Mouse (Mus musculus) granulocyte monocyte progenitor cell, adult 5-6 weeks (primary cell): ENCODE results near the gene Tmem131l. TPM values are rescaled to one million over a fixed set of nuclear protein-coding genes. Genes with fewer than 3 reads are reported as not detected.
"Not testable (repeated sequence)": the region's sequence is repeated elsewhere in the genome, so short reads cannot be mapped to it uniquely, and the experiment has no call there.

ENCODE experiments used
- ATAC-seq: replicated peaks from 2 replicates; pipeline ENCODE4 v1.8.0; 2016; ENCODE audit warnings: mild to moderate bottlenecking, moderate TSS enrichment, inconsistent platforms; ENCODE audit not compliant: poor library complexity, severe bottlenecking
- total RNA-seq, 2 experiments: library from RNA; stranded (forward) in 1 of 2; stranded (reverse) in 1 of 2; fragments of 200-712, 200-1000 nt in 1 of 2; fragments of >200 nt in 1 of 2; fragmentation: Nextera tagmentation in 1 of 2; gene quantifications; 2 replicates each; pipeline ENCODE4 v1.2.3; 2014 to 2017

Tmem131l gene
- total RNA-seq, 2 experiments from 2014 or later, result 31.9 to 80.9 TPM

- ATAC-seq, result no peak
Measured at GRCm38 (mm10) chr3:83943212-83943611, 96.8 kb downstream of the Tmem131l start.

DNA sequence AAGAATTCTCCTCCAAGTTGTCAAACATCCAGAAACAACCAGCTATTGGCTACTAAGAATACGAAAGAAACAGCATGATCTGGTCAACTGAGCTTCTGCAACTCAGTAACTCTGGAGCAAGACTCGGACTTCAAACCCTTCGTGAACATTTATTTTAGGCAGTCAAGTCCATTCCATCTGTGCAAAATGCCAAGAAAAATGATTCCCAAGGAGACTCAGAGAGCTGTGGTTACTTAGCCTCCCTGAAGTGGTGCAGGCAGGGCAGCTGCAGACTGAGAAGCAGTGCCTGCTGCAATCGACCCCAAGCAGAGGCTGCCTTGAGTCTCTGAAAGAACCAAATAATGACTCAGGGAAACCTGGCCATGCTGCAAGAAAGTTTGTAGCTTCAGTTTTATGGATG lies 98.1 kb downstream of the Tmem131l start:
- no peak for ATAC-seq

DNA sequence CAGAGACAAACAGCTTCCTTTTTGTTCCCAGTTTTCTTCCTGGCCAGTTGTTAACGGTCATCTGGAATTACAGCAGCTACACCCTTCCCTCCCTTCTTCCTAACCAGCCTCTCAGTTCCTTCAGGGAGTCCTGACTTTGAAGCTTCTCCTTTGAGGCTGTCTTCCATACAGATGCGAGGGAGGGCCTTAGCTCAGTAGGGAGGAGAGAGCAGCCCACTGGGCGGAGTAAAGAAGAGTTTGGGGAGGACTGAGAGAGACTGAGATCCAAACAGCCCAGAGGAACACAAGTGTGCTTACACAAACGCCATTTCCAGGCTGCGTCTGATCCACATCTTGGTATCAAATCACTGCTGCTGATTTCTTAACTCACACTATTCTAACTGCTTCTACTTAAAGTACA lies 101.1 kb downstream of the Tmem131l start:
- ATAC-seq, result no peak

DNA sequence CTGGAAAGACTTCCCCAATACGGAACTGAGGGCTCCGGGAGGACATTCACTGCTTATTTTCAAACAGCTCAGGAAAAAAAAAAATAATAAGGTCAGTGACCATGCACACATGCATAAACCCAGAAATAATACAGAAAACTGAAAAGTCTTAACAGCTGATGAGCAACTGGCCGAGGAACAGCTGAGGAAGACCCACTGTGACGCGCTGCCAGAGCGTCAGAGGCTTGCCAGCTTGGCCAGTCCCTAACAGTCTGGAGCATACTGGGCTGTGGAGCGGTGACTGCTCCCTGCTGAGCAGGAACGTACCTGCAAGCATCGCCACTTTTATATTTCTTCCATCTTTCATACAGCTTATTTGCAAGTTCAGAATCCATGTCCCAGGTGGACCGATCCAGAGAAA lies 105.5 kb downstream of the Tmem131l start:
- no peak for ATAC-seq

DNA sequence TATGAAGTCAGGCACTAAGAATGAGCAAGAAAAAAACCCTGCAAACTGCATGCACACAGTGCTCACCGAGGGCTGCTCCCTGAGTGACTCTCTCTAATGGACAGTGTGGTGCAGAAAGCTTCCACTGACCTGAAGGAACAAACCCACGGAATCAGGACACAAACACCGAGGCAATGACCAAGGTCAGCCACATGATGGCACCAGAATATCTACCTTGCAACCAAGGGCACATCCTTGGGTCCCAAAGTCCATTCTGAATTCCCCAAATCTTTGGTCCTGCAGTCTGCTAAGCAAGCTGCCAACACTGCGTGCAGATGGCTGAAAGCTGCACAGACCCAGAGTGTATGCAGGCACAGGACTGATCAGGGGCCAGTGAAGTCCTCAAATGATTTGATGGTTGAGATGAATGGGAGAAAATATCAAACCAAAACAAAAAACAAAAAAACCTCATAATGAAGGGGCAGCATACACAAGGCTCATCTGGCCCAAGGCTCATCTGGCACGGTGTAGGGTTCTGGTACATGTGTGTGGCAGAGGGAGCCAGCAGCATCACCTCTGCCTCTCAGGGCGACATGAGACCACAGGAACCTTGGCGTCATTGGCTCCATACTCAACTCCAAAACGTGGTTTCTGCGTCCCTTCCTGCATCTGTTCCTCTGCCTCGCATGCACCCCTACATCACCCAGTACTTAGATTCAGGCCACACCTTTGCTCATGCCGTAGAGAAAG lies 124.0 kb downstream of the Tmem131l start:
- ATAC-seq, result peak; percentile 44

DNA sequence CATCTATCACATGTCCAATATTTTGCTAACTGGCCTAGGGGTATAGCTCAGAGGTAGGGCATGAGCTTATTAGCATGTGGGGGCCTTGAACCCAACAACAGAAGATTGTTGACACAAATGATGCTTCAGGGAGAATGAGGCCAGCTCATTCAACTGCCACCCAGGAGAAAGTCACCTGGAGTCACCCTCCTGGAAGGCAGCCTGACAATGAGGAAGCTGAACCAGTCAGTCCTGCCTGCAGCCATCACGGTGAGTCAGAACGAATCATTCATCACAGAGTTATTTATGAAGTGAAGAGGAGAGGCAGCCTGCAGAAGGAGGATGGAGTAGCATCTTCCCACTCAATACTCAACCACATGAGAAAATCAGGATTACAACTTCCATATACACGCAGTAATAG lies 124.9 kb downstream of the Tmem131l start:
- no peak for ATAC-seq

DNA sequence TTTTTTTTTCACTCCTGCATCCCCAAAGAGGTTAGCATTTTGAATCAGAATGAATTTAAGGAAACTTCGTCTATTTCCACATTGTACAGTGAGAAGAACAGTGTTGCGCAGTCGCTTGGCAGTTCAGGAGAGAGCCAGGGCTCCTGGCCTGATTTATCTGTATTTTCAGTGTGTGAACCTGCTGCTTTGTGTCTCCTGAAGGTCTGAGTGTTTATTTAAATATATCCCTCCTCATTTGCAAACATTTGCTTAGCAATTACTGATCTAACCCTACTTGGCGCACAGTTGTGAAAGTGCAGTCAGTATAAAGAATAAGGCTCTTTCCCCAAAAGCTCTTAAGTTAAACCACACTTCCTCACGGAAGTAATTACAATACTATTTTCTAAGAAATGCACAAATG lies 129.3 kb downstream of the Tmem131l start:
- ATAC-seq, result no peak

- ATAC-seq, result no peak
Measured at GRCm38 (mm10) chr3:83906185-83906584, 133.8 kb downstream of the Tmem131l start.

DNA sequence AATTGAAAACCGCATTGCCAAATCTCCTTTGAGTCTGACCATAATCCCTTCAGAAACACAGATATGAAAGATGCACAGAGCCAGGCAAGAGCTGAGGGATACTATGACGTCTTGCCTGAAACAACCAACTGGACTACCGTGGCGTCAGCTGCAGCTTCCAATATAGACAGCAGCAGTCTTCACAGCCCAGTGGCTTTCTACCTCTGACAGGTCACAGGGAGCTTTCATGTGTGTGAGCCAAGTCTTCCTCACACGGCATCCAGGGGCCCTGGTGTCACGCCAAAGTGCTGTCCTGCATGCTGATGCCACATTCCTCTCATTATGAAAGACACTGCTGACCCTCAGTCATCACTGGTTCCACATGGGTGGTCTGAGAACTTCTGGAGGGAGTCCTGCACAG lies 134.8 kb downstream of the Tmem131l start:
- ATAC-seq, result no peak

- no peak for ATAC-seq
Measured at GRCm38 (mm10) chr3:83904176-83904958, 135.6 kb downstream of the Tmem131l start.

- ATAC-seq, result peak; percentile 62
Measured at GRCm38 (mm10) chr3:83902943-83903342, 137.0 kb downstream of the Tmem131l start.

DNA sequence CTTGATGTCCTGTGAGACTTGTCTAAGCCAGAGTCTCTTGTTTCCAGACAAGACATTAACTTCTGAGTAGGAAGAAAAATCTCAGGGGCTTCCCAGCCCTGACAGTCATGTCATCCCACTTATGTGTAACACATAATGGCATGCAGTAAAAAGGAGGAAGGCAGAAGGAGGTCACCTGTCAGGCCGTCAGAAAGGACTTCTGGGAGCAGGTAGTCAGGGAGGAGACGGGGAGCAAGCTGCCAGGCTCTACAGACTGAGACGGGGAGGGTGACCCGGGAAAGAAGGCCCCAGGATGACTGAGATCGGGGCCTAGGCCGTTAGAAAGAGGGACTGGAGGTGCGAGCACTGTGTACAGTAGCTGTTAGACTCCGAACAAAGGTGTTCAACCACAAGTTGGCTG lies 137.5 kb downstream of the Tmem131l start:
- no peak for ATAC-seq

DNA sequence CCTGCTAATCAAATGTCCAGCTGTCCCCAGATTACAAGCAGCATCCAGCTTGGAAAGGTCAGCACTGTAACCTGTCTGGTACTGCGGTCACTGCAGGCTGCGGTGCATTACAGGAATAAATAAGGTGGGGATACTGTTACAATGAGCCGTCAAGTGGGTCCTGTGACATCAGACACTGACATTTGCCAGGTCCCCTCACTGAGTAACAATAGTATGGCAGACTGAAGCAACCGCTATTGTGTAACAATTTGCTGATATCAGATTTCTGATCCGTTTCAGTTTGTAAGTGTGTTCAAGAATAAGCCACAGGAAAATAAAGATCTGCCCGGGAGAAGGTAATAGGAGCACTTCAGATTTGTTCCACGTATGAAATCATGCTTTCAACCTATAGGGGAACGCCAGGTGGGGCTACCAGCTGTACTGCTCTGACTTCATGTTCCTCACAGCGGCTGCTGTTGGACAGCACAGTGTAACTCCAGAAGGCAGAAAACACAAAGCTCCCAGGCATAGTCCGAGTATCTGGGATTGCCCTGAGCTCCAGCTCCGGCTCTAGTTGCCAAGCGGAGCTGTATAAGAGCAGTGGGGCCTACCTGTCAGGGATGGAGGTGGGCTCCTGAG lies 139.1 kb downstream of the Tmem131l start:
- ATAC-seq, result no peak

DNA sequence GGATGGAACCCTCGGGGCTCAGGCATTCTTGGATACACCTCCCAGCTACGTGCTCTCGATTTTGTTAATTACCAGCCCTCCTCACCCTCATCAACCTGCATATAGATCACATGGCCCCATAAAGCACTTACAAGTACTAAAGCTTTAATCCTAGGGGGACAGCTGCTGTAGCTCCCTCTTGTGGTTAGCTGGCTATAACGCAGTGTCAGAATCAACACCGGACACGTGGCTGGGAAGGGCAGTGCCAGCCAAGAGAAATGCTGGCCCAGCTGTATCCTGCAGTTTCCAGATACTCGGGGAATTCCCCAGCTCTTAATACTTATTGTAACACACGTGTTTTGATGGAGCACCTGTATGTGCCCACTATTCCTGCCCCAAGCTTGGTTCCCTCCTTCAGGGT lies 140.4 kb downstream of the Tmem131l start:
- peak; percentile 53 for ATAC-seq

- no peak for ATAC-seq
Measured at GRCm38 (mm10) chr3:83898246-83898645, 141.7 kb downstream of the Tmem131l start.

DNA sequence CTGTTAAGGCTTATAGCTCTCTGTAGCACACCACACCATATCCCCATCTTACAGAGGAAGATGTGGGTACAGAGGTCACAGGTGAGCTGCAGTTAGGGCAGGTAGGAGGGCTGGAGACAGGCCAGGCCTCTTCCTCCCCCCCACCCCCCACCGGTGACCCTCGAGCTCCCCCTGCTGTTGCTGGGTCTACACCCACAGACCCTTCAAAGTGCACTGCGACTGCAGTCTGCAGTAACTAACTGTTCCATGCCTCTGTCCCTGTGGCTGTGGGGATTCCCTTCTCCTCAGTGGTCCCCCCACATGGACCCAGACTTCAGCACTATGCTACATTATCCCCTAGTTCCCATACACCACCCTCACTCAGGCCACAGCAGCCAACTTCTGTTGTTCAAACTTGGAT lies 144.2 kb downstream of the Tmem131l start:
- peak; percentile 32; the same call in 1 of the 2 replicates for ATAC-seq

DNA sequence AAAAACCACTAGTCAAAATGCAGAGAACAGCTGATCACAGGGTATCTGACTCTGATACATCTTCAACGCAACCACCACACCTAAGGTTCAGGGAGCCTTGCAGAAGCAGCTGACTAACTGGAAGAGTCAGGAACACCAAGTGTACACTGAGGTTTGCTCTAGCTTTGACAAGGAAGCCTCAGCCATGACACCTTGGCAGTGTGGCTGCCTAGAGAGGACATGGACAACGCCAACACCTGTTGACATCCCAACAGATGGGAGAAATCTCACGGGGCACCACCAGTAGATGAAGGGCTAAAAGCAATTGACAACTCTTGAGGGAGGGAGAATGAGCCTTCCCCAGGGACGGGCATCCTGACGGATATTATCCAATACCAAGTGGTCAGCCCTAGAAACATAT lies 144.9 kb downstream of the Tmem131l start:
- no peak for ATAC-seq

DNA sequence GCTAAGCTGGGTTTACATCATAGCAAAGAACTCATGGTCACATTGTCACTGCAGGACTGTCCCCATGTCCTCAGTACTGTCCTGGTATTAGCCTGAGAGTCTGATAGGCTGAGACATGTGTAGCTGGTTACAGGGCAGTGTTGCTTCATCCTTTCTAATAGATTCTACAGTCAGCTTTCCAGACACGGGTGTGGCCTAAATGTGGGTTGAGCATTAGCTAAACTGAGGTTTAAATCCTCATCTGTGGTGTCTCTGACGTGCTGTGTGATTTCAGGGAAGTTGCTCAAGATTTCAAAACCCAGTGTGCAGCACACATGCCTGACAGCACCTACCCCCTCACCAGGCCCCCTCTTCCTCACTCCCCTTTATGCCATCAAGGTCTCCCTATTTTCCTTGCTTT lies 154.8 kb downstream of the Tmem131l start:
- ATAC-seq, result peak; percentile 97

- not testable (repeated sequence) for ATAC-seq
Measured at GRCm38 (mm10) chr3:83879261-83880050, 160.5 kb downstream of the Tmem131l start.

- ATAC-seq, result no peak
Measured at GRCm38 (mm10) chr3:83878801-83879200, 161.2 kb downstream of the Tmem131l start.

- ATAC-seq, result no peak
Measured at GRCm38 (mm10) chr3:83876299-83876698, 163.7 kb downstream of the Tmem131l start.
